Mouse (Mus musculus) gastrocnemius, postnatal 25 days (tissue): ENCODE measurements around the gene Mad2l1bp. TPM values are rescaled to one million over a fixed set of nuclear protein-coding genes. Genes with fewer than 3 reads are reported as not detected.

ENCODE experiments used
- DNase-seq: peaks from one replicate; pipeline ENCODE4 v3.0.0; 2022
- total RNA-seq, 2 experiments: library from RNA; stranded (reverse); gene quantifications; 1 replicate in 1 of 2; 2 replicates in 1 of 2; pipeline ENCODE4 v1.2.3; 2021

Mad2l1bp gene
- total RNA-seq, 2 experiments from 2014 or later: 16.5 to 18.3 TPM

- DNase-seq: no peak
Observed at GRCm38 (mm10) chr17:46156680-46157079, 3.3 kb upstream of the Mad2l1bp start.

- DNase-seq: no peak
Observed at GRCm38 (mm10) chr17:46154336-46154735, 983 bp upstream of the Mad2l1bp start.

- peak; percentile 74 for DNase-seq
Observed at GRCm38 (mm10) chr17:46143578-46144423, 9.6 kb downstream of the Mad2l1bp start, which contains the start of gene Rsph9. Gene Rsph9, minus strand, starts transcription at chr17:46144216.

GRCm38 (mm10) chr17:46139872-46140271 is 13.5 kb downstream of the Mad2l1bp start:
- no peak for DNase-seq

- no peak for DNase-seq
Observed at GRCm38 (mm10) chr17:46138563-46139236, 14.7 kb downstream of the Mad2l1bp start.

GRCm38 (mm10) chr17:46132862-46133261 is 20.5 kb downstream of the Mad2l1bp start:
- DNase-seq: no peak

- peak; percentile 54 for DNase-seq
Observed at GRCm38 (mm10) chr17:46132058-46132718, 21.2 kb downstream of the Mad2l1bp start.

GRCm38 (mm10) chr17:46129741-46130498 is 23.4 kb downstream of the Mad2l1bp start:
- peak; percentile 82 for DNase-seq

GRCm38 (mm10) chr17:46127814-46128493 is 25.4 kb downstream of the Mad2l1bp start:
- no peak for DNase-seq

GRCm38 (mm10) chr17:46126608-46127007 is 26.7 kb downstream of the Mad2l1bp start:
- no peak for DNase-seq

GRCm38 (mm10) chr17:46123953-46124700 is 29.2 kb downstream of the Mad2l1bp start:
- peak; percentile 65 for DNase-seq

GRCm38 (mm10) chr17:46123285-46123684 is 30.1 kb downstream of the Mad2l1bp start:
- DNase-seq: no peak

- no peak for DNase-seq
Observed at GRCm38 (mm10) chr17:46122791-46123190, 30.6 kb downstream of the Mad2l1bp start.

- no peak for DNase-seq
Observed at GRCm38 (mm10) chr17:46119641-46120040, 33.7 kb downstream of the Mad2l1bp start.

- no peak for DNase-seq
Observed at GRCm38 (mm10) chr17:46118423-46118850, 34.9 kb downstream of the Mad2l1bp start.

GRCm38 (mm10) chr17:46117623-46118422 is 35.5 kb downstream of the Mad2l1bp start:
- peak; percentile 44 for DNase-seq

- DNase-seq: no peak
Observed at GRCm38 (mm10) chr17:46116881-46117280, 36.5 kb downstream of the Mad2l1bp start.

GRCm38 (mm10) chr17:46116138-46116537 is 37.2 kb downstream of the Mad2l1bp start:
- DNase-seq: no peak

- DNase-seq: no peak
Observed at GRCm38 (mm10) chr17:46115489-46115888, 37.9 kb downstream of the Mad2l1bp start.
